ENCODE assay signal across 9 mouse cellular contexts in the genomic region with DNA sequence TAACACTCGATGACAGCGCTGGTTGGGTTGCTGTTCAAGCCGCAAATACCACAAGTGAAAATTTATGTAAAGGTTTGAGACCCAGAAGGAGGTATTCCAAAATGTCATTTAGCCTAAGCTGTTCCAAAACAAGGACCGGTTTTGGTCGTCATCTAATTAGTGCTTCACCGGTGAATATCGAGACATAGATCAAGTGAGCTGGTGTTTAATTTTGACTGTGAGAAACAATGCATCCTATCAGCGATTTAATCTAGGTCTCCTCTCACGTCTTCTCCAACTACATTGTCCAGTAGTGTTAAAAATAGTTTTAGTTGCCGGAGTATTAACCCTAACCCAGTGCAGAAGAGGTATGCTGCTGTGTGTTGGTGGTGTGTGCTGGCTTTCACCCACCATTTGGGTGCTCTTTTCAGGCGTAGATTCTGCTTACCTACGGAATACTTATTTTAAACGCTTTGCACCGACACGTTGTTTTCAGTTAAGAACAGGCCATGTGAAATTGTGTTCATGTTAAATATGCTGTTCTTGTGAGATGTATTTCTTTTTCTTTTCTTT. TPM values are rescaled to one million over a fixed set of nuclear protein-coding genes. Genes with fewer than 3 reads are reported as not detected.
DNase-seq lines count a peak whose midpoint lies in the region; ATAC-seq lines count a peak whose summit lies in the region.
"Had no signal": no experiment of that assay in that cellular context is flagged by ENCODE, and none has a peak within 500 bp of the region (broad histone marks: within the 10 kb centered on the region; RNA-seq: fewer than 3 reads in every experiment).

No protein-coding gene starts in this region.

- DNase-seq in heart, adult 9 months (ENCODE audit: low spot score in 2 of 2): no peak
- DNase-seq in CD4-positive, CD25-positive, alpha-beta regulatory T cell, adult 2 months (ENCODE audit: low read depth, low spot score): peak; percentile 22
- DNase-seq in ovary, postnatal 14 days (ENCODE audit: low spot score): no peak
- no peak for DNase-seq in right cerebral cortex, postnatal 14 days
- no peak for DNase-seq in cerebellum, postnatal 10 days

- H3K4me1 ChIP-seq in heart, embryonic 12.5 days (replicated peaks): peaks cover 9% of the 10 kb centered on the region
- H3K4me1 ChIP-seq in forebrain, embryonic 13.5 days: peaks cover 30% of the 10 kb centered on the region
- no peaks in the 10 kb centered on the region; the same call in 1 of the 2 replicates for H3K4me1 ChIP-seq in liver, embryonic 16.5 days (ENCODE audit: control insufficient read depth, low read depth, low read length)

- H3K36me3 ChIP-seq in heart, embryonic 12.5 days: no peaks in the 10 kb centered on the region
- no peaks in the 10 kb centered on the region for H3K36me3 ChIP-seq in forebrain, embryonic 13.5 days (ENCODE audit: poor library complexity, severe bottlenecking)
- no peaks in the 10 kb centered on the region for H3K36me3 ChIP-seq in liver, embryonic 16.5 days (ENCODE audit: control insufficient read depth, insufficient read depth)

- H3K9ac ChIP-seq in heart, embryonic 12.5 days: peak overlapping the region; percentile 88
- peak overlapping the region; percentile 92 for H3K9ac ChIP-seq in forebrain, embryonic 13.5 days
- peak overlapping the region; percentile 65 for H3K9ac ChIP-seq in liver, embryonic 16.5 days (ENCODE audit: low read depth, low read length)

- H3K27me3 ChIP-seq in heart, embryonic 12.5 days (replicated peaks): no peaks in the 10 kb centered on the region
- no peaks in the 10 kb centered on the region for H3K27me3 ChIP-seq in forebrain, embryonic 13.5 days
- H3K27me3 ChIP-seq in liver, embryonic 16.5 days (ENCODE audit: control insufficient read depth, insufficient read depth, low read depth, low read length): peaks cover 37% of the 10 kb centered on the region
- H3K27me3 ChIP-seq: Patski had no signal

- 4% methylated on average over 15 of the region's 15 CpGs for WGBS in heart, embryonic 12.5 days
- 1% methylated on average over 15 of the region's 15 CpGs for WGBS in forebrain, embryonic 13.5 days
- WGBS in liver, embryonic 16.5 days (ENCODE audit: insufficient replicate concordance): 7% methylated on average over 15 of the region's 15 CpGs

- peak overlapping the region; percentile 97; the same call in 1 of the 2 replicates for H3K27ac ChIP-seq in heart, embryonic 12.5 days (ENCODE audit: poor library complexity, severe bottlenecking)
- H3K27ac ChIP-seq in forebrain, embryonic 13.5 days: peak overlapping the region; percentile 98; the same call in 1 of the 2 replicates
- no peak overlapping the region for H3K27ac ChIP-seq in liver, embryonic 16.5 days (ENCODE audit: low read length)

- peak overlapping the region; percentile 82 for H3K4me3 ChIP-seq in heart, embryonic 12.5 days
- H3K4me3 ChIP-seq in forebrain, embryonic 13.5 days: peak overlapping the region; percentile 86
- H3K4me3 ChIP-seq in liver, embryonic 16.5 days (ENCODE audit: low read depth, low read length): peak overlapping the region; percentile 75

- H3K9me3 ChIP-seq in heart, embryonic 12.5 days (replicated peaks): no peaks in the 10 kb centered on the region
- no peaks in the 10 kb centered on the region; the same call in 1 of the 2 replicates for H3K9me3 ChIP-seq in forebrain, embryonic 13.5 days (replicated peaks)
- H3K9me3 ChIP-seq in liver, embryonic 16.5 days (replicated peaks; ENCODE audit: control insufficient read depth, low read length): no peaks in the 10 kb centered on the region

- no peak for ATAC-seq in heart, embryonic 12.5 days (ENCODE audit: insufficient number of reproducible peaks, low FRiP score)
- ATAC-seq in forebrain, embryonic 13.5 days: no peak
- ATAC-seq in liver, embryonic 16.5 days (ENCODE audit: low read depth): no peak

- H3K4me2 ChIP-seq in heart, embryonic 12.5 days: peak overlapping the region; percentile 81
- peak overlapping the region; percentile 71 for H3K4me2 ChIP-seq in forebrain, embryonic 13.5 days
- peak overlapping the region; percentile 77 for H3K4me2 ChIP-seq in liver, embryonic 16.5 days (ENCODE audit: low read depth, low read length)

RNA-seq across cellular contexts. Expression of gene Acvr2a, which starts 1.2 kb away (rescaled TPM):
- 16.9 and 17.3 TPM in 2 replicates for polyA plus RNA-seq in heart, embryonic 12.5 days (2016; fragmentation: Nextera tagmentation; extraction: Ambion mirVana)
- 27.8 and 35.2 TPM in 2 replicates for polyA plus RNA-seq in forebrain, embryonic 13.5 days (2015; fragmentation: Nextera tagmentation; extraction: Ambion mirVana)
- 2.3 and 2.7 TPM in 2 replicates for polyA plus RNA-seq in liver, embryonic 16.5 days (2015; fragmentation: Nextera tagmentation; extraction: Ambion mirVana)
